Mouse (Mus musculus) olfactory bulb, adult 2 months (tissue): ENCODE data around the gene N4bp1. TPM values are rescaled to one million over a fixed set of nuclear protein-coding genes. Genes with fewer than 3 reads are reported as not detected.

Experiments
- H3K27ac ChIP-seq: fragments of 200-500 bp; 2 replicates; pipeline ENCODE4 v1.5.1; 2012; ENCODE audit warnings: low read depth, low read length; ENCODE audit not compliant: insufficient read depth
- H3K4me1 ChIP-seq: fragments of 200-500 bp; 2 replicates; pipeline ENCODE4 v1.6.1; 2012; ENCODE audit warnings: low read length; ENCODE audit not compliant: control insufficient read depth, insufficient read depth
- H3K4me3 ChIP-seq: fragments of 200-500 bp; 2 replicates; pipeline ENCODE4 v1.5.1; 2012; ENCODE audit warnings: mild to moderate bottlenecking, low read depth, low read length, moderate library complexity; ENCODE audit not compliant: insufficient read depth
- CTCF ChIP-seq: fragments of 200-500 bp; IDR thresholded peaks from 2 replicates; pipeline ENCODE4 v1.5.1; 2012; ENCODE audit warnings: low read depth, mild to moderate bottlenecking, low read length, moderate library complexity; ENCODE audit not compliant: insufficient read depth
- POLR2A ChIP-seq: fragments of 200-500 bp; IDR thresholded peaks from 2 replicates; pipeline ENCODE4 v1.6.1; 2012; ENCODE audit warnings: mild to moderate bottlenecking, low read depth, low read length, moderate library complexity; ENCODE audit not compliant: insufficient read depth
- WGBS: fragments of 180-500 bp; shearing (Covaris S2); methylation state at CpG from one replicate; pipeline ENCODE4 v1.1.7; 2018; 5-methylcytosine and 5-hydroxymethylcytosine counted together
- polyA plus RNA-seq: library from polyadenylated mRNA; stranded (reverse); fragments of >200 nt; gene quantifications from 2 replicates; pipeline ENCODE4 v1.2.4, GENCODE M21; 2012; ENCODE audit warnings: low replicate concordance; ENCODE audit not compliant: missing spikeins, insufficient read depth, insufficient read length

Gene N4bp1
- polyA plus RNA-seq, 1 experiment, result not detected

DNA sequence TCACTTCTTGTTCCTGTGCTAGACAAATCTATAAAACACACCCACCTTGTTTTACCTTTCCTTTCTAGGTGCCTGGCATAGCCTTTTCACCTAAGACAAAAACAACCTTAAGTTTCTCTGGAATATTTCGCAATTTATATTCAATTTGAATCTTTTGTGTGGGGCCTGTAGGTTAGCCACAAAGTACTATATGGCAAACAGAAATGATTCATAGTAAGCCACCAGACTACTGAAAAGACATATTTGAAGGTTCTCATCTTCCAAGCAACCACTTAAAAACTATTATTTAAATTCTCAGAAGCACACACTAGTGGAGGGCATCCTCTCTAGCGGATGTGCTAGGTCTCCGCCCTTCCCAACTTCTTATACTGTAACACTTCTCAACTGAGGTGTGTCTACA, 32.6 kb downstream of the N4bp1 start:
- 85% methylated on average over 3 of the region's 3 CpGs for WGBS
- Histone ChIP-seq H3K4me3 (no peak overlapping the region), H3K27ac (no peak overlapping the region), H3K4me1 (peaks cover 14% of the 10 kb centered on the region)
- TF ChIP-seq POLR2A (no peak), CTCF (no peak)

DNA sequence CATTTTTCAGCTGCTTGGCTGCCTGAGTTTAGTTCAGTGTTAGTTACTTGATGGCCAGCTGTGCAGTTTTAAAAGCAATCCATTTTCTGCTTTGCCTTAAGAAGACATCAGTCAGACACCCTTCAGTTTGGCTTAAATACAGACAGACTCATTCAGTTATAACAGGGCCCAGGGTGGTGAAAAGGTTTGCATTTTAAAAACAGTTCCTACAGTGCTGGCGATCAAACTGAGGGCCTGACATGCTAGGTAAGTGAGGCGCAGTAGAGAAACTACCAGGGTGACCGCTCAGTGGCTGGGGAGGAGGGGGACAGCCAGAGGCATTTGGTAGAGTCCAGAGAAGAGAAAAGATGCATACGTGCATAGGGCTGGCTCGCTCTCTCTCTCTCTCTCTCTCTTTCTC, 36.2 kb downstream of the N4bp1 start:
- no peak overlapping the region for H3K27ac ChIP-seq
- 71% methylated on average over 5 of the region's 5 CpGs for WGBS
- no peak overlapping the region for H3K4me3 ChIP-seq
- TF ChIP-seq CTCF (no peak), POLR2A (no peak)
- peaks cover 5% of the 10 kb centered on the region; the same call in 1 of the 2 replicates for H3K4me1 ChIP-seq

DNA sequence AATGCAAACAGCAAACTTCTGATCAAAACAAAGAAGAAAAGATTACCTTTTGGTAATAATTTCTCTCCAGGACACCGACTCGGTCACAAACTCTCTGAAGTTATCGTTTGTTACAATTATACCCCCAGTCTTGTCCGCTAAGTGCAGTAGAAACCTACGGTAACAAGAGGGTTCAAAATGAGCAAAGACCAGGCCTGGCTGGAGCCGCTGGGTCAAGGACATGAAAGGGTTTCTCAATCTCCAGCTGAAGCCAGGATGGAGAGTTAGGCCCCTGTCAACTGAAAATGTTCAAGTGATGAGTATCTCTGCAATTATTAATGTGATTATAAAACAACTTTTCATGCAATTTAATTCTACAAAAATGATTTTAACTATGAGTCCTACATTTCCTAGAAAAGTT, 36.7 kb downstream of the N4bp1 start:
- H3K4me3 ChIP-seq, result no peak overlapping the region
- H3K27ac ChIP-seq, result no peak overlapping the region
- no peak for TF ChIP-seq POLR2A
- TF ChIP-seq CTCF, result no peak
- WGBS, result 90% methylated on average over 6 of the region's 6 CpGs
- H3K4me1 ChIP-seq, result peaks cover 5% of the 10 kb centered on the region; the same call in 1 of the 2 replicates

DNA sequence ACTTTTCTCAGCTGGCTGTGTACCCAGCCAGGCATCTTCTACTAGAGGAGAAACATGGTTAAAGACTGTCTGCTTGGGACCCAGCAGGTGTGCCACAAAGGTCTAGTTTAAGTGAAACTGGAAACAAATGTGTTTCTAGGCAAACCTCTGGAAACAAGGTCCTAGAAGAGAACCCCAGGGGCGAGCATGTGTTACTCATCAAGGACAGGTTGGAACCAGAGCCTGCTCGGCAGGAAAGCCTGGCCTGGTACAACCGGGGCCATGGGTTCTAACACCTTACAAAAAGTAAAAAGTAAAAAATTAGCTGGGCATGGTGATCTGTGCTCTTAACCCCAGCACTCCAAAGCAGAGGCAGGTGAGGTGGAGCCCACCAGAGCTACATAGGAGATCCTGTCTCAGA, 38.0 kb downstream of the N4bp1 start:
- H3K4me3 ChIP-seq, result no peak overlapping the region
- no peak for TF ChIP-seq CTCF
- 88% methylated on average over 3 of the region's 3 CpGs for WGBS

DNA sequence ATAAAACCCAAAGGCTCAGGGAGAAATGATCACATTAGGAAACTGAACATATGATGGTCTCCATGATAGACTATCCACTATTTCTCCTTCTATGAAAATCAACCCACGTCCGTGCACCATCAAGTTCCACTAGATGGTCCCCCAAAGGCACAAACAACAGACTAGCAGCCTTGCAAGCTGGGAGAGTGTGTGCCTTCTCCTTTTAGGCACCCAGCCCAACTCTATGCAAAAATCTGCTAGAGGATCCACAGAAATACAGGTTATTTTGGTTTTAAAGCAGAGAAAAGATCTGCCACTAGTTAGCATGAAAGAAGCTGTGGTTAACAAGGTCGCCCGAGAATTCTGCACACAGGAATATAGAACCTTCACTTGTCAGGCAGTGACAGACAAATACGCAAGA, 39.2 kb downstream of the N4bp1 start:
- H3K27ac ChIP-seq, result no peak overlapping the region
- WGBS, result 86% methylated on average over 5 of the region's 5 CpGs
- peaks cover 8% of the 10 kb centered on the region; the same call in 1 of the 2 replicates for H3K4me1 ChIP-seq

More for the DNA sequence above, 38.0 kb downstream of the N4bp1 start:
- no peak overlapping the region for H3K27ac ChIP-seq
- H3K4me1 ChIP-seq, result peaks cover 9% of the 10 kb centered on the region; the same call in 1 of the 2 replicates

DNA sequence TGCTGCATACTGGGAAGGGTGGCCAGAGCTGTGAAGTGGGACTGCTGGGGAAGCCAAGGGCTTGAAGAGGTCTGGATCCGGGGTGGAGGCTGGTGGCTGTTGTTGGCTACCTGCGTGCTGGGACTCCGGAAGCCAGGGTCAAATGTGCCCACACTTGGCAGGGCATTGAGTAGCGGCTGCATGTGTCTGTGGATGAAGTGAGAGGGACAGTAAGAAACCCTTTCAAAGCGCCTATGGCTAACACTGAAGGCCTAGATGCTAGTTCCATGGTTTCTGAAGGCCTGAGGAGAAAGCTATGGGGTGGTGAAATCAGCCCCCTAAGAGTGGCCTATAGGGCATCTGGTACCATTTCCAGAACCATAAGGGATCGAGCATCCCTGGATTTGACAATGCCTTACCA, 40.2 kb downstream of the N4bp1 start:
- 91% methylated on average over 6 of the region's 6 CpGs for WGBS
- H3K4me3 ChIP-seq, result no peak overlapping the region
- peaks cover 8% of the 10 kb centered on the region; the same call in 1 of the 2 replicates for H3K4me1 ChIP-seq
- TF ChIP-seq CTCF (no peak), POLR2A (no peak)
- H3K27ac ChIP-seq, result no peak overlapping the region

More for the DNA sequence above, 39.2 kb downstream of the N4bp1 start:
- TF ChIP-seq POLR2A (no peak), CTCF (no peak)
- H3K4me3 ChIP-seq, result no peak overlapping the region

DNA sequence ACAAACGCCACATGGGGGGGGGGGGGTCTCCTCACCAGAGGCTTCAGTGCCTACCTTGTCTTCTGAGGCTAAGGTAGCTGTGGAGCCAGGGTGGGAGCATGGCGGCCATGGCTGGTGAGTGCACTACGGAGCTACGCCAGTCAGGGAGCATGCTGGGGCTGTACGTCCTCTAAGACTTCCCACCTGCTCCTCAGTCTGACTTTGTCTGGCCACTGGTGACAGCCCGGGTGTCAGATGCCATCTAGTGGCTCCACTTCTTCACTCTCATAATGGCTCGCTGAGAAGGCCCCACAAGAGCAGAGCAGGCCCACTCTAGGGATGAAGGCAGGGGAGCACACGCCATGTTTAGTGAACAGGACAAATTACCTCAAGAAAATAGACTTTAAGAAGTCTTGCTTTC, 41.2 kb downstream of the N4bp1 start:
- WGBS, result 43% methylated on average over 8 of the region's 8 CpGs
- TF ChIP-seq POLR2A (no peak), CTCF (no peak)
- Histone ChIP-seq H3K27ac (no peak overlapping the region), H3K4me3 (no peak overlapping the region), H3K4me1 (peaks cover 5% of the 10 kb centered on the region; the same call in 1 of the 2 replicates)

DNA sequence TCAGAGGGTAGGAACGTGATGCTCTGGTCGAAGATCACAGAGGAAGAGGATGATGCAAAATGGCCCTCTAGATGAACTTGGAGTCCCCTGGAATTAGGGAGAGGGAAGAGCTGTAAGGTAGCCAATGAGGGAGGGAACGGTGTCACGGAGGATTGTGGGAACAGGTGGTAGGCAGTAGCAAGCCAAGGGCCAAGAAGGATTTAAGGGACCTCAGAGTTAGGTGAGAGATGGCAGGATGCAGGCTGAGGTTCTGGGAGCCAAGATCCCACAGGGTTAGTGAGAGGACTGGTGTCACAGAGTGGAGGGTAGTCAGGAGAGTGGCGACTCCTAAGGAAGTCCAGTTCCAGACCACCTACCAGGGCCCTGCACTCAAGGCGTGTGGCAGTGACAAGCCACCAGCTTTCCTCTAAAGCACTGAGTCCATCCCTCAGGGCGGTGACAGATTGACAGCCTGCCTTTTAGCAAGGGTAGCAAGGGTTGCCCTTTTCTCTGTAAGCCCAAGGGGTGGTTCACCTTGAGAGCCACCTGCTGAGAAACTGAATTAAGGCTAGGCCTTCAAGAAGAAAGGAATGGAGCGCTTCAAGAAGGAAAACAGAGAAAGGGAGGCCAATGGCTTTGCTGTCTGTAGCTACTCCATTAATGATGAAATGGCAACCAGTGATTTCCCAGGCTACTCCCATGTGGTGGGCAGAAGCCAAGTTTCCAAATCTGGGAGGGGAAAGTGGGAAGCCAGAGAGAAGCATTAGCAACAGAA, 43.3 kb downstream of the N4bp1 start:
- Histone ChIP-seq H3K4me1 (peaks cover 5% of the 10 kb centered on the region; the same call in 1 of the 2 replicates), H3K4me3 (no peak overlapping the region), H3K27ac (no peak overlapping the region)
- TF ChIP-seq POLR2A, result no peak
- TF ChIP-seq CTCF, result no peak
- WGBS, result 82% methylated on average over 8 of the region's 8 CpGs

DNA sequence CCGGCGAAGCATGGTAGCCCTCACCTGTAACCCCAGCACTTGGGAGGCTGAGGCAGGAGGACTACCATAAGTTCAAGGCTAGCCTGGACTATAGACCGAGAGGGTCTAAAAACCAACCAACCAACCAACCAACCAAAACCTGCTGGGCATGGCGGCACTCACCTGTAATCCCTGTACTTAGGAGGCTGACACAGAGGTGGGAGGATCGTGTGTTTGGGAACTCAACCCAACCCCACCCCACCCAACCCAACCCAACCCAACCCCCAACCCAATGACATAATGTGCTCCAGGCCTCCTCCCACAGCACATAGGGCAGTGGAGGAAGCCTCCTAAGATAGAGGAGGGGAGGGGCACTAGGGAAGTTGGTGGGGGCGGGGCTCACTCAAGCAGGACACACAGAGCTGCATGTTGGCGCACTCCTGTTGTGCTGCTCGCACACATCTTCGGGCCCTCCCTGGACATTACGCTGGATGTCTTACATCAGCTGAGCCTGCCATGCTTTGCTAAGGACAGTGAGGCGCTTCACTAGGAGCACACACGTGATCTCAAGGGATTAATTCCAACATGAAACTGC, 44.9 kb downstream of the N4bp1 start:
- Histone ChIP-seq H3K27ac (no peak overlapping the region), H3K4me3 (no peak overlapping the region), H3K4me1 (peaks cover 5% of the 10 kb centered on the region; the same call in 1 of the 2 replicates)
- WGBS, result 95% methylated on average over 12 of the region's 12 CpGs
- no peak for TF ChIP-seq POLR2A
- TF ChIP-seq CTCF, result no peak
